Mouse (Mus musculus): ENCODE measurements around the gene Frat1. TPM values are rescaled to one million over a fixed set of nuclear protein-coding genes. Genes with fewer than 3 reads are reported as not detected.

Gene Frat1
- 11.2 and 14.4 TPM in 2 replicates for polyA plus RNA-seq (2014; fragmentation: Nextera tagmentation; extraction: Ambion mirVana)

DNA sequence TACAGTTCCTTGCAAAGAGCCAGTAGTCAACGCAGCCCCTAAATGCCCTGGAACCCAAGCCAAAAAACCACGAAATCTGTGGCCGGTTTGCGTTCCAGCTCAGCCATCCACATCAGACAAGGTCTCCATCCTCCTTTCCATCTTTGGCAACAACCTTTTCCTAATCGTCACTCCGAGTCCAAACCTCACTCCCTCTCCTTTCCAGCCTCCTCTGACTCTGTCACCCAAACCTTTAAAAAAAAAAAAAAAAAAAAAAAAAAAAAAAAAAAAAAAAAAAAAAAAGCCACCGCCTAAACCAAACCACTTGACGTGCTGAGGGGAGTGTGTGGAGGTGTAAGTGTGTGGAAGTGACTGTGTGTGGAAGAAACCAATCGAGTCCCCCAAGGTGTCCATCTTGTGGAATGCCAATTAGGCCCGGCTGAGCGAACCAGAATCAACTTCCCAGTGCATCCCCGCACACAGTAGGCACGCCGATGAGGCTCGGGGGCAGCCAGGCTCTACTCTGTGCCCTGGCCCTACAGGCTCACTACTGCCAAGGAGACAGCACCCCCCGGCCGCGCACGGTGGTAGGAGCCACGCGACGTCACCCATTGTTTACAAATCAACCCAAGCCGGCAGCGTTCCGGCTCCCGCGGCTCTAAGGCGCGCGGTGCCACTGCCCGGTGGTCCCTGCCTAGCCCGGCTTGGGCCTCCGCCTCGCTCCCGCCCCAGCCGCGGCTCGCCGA is at the start of gene Frat1:
Gene Frat1, plus strand, starts transcription at position 590 of the 725 bp plus-strand sequence.
- Histone ChIP-seq H3K9ac (ENCODE audit: low read depth, low read length) (peak within 1 kb of the TSS; percentile 72), H3K27ac (ENCODE audit: low read depth, low read length) (peak within 1 kb of the TSS; percentile 90), H3K4me3 (ENCODE audit: low read depth, low read length) (peak within 1 kb of the TSS; percentile 72), H3K4me2 (replicated peaks; ENCODE audit: low read depth, low read length) (peak within 1 kb of the TSS; percentile 99), H3K9me3 (ENCODE audit: control insufficient read depth, low read length) (no peaks in the 10 kb centered on the region), H3K36me3 (ENCODE audit: control insufficient read depth, insufficient read depth, low read length) (no peaks in the 10 kb centered on the region), H3K27me3 (ENCODE audit: control insufficient read depth, insufficient read depth, low read length) (peaks cover 7% of the 10 kb centered on the region), H3K4me1 (replicated peaks; ENCODE audit: control insufficient read depth, insufficient read depth, low read length) (peaks cover 9% of the 10 kb centered on the region; the same call in 1 of the 2 replicates)
- DNase-seq (ENCODE audit: low spot score) (peak; percentile 92), ATAC-seq (ENCODE audit: low FRiP score) (peak; percentile 94)
- WGBS = under 1% methylated on average over 38 of the region's 39 CpGs

DNA sequence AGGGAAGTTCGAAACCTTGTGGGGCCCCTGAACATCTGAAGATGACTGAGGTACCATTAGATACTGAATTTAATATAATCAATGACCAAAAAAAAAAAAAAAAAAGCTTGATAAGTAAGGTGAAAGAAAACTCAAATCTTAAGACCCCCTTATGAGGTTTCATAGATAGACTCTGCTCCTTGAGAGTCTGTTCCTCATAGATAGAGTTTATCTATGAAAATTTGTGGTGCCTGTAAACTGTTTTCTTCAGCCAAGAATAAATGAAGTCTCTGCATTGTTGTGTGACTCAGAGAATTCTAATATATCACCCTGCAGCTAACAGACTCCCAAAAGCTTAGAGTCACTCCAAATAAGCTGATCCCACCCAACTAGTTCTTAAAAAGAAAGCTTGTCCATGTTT is 42.9 kb upstream of the Frat1 start:
- Histone ChIP-seq H3K4me3 (ENCODE audit: low read depth, low read length) (no peak overlapping the region), H3K27ac (ENCODE audit: low read depth, low read length) (no peak overlapping the region), H3K27me3 (ENCODE audit: control insufficient read depth, insufficient read depth, low read length) (no peaks in the 10 kb centered on the region), H3K9ac (ENCODE audit: low read depth, low read length) (no peak overlapping the region), H3K4me2 (replicated peaks; ENCODE audit: low read depth, low read length) (no peak overlapping the region), H3K36me3 (ENCODE audit: control insufficient read depth, insufficient read depth, low read length) (0 out of 2 replicates have a peak, but pooled peaks cover 2% of the 10 kb centered on the region), H3K9me3 (ENCODE audit: control insufficient read depth, low read length) (no peaks in the 10 kb centered on the region), H3K4me1 (replicated peaks; ENCODE audit: control insufficient read depth, insufficient read depth, low read length) (no peaks in the 10 kb centered on the region)
- DNase-seq (ENCODE audit: low spot score) = no peak
- WGBS = 88% methylated on average over 1 of the region's 1 CpGs
- no peak for ATAC-seq (ENCODE audit: low FRiP score)

DNA sequence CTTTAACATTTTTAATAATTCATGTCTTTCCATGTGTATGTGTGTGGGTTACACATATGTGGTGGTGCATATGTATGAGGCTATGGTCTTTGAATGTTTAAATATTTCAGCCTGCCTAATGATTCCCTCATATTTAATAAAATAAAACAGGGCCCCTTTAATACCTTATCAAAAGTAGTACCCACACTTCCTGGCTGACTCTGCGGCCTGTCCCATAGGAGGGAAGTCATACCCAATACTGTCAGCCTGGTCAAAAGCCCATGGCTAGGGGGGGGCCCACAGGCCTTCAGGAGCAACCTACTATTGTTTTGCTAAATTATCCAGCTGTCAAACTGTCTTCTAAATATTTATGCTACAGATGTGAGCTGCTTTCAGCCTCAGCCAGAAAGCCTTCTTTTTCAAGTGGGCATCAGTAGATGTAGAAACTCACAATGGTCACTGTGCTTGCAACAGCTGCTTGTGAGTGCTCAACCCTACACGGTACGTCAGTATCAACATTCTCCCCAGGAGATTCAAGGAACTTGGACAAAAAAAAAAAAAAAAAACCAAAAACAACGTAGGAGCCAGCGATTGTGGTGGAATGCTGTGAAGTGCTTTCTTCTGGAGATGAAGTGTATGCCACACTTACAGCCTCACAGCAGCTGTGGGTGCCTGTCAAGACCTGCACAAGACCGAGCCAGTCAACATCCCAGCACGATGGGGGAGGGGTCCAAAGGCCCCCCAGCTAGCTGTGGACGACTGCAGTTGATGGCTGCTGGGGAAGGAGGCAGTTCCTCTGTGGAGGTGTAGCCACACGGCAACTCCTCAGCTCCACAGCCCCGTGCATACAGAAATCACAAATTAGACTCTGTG is 40.4 kb upstream of the Frat1 start:
- Histone ChIP-seq H3K9ac (ENCODE audit: low read depth, low read length) (no peak overlapping the region), H3K4me3 (ENCODE audit: low read depth, low read length) (no peak overlapping the region), H3K4me1 (replicated peaks; ENCODE audit: control insufficient read depth, insufficient read depth, low read length) (no peaks in the 10 kb centered on the region), H3K9me3 (ENCODE audit: control insufficient read depth, low read length) (no peaks in the 10 kb centered on the region), H3K27ac (ENCODE audit: low read depth, low read length) (no peak overlapping the region), H3K27me3 (ENCODE audit: control insufficient read depth, insufficient read depth, low read length) (no peaks in the 10 kb centered on the region), H3K36me3 (ENCODE audit: control insufficient read depth, insufficient read depth, low read length) (no peaks in the 10 kb centered on the region), H3K4me2 (replicated peaks; ENCODE audit: low read depth, low read length) (no peak overlapping the region)
- WGBS = 71% methylated on average over 10 of the region's 10 CpGs
- DNase-seq (ENCODE audit: low spot score) = no peak
- ATAC-seq (ENCODE audit: low FRiP score) = no peak

DNA sequence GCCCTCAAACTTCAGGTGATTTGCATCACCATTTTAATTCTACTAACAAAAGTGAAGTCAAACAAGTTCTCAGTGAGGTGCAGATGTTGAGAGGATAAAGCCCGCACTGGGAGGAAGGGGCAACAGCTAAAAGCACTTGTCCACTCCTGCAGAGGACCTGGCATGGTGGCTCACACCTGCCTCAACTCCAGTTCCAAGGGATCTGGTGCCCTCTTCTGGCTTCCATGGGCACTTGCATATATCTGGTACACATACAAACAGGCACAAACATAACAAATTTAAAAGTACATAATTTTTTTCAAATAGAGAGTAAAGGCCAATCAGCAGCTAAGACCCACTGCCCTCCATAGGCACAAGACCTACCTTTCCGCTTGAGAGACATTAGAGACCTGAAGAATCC is 38.4 kb upstream of the Frat1 start:
- no peak overlapping the region for H3K4me3 ChIP-seq (ENCODE audit: low read depth, low read length)
- no peaks in the 10 kb centered on the region for H3K27me3 ChIP-seq (ENCODE audit: control insufficient read depth, insufficient read depth, low read length)
- no peak overlapping the region for H3K27ac ChIP-seq (ENCODE audit: low read depth, low read length)
- H3K4me2 ChIP-seq (replicated peaks; ENCODE audit: low read depth, low read length) = no peak overlapping the region
- H3K36me3 ChIP-seq (ENCODE audit: control insufficient read depth, insufficient read depth, low read length) = no peaks in the 10 kb centered on the region
- no peaks in the 10 kb centered on the region for H3K4me1 ChIP-seq (replicated peaks; ENCODE audit: control insufficient read depth, insufficient read depth, low read length)
- H3K9me3 ChIP-seq (ENCODE audit: control insufficient read depth, low read length) = no peaks in the 10 kb centered on the region
- ATAC-seq (ENCODE audit: low FRiP score) (no peak), DNase-seq (ENCODE audit: low spot score) (no peak)
- no peak overlapping the region for H3K9ac ChIP-seq (ENCODE audit: low read depth, low read length)
- WGBS = 85% methylated on average over 2 of the region's 2 CpGs

DNA sequence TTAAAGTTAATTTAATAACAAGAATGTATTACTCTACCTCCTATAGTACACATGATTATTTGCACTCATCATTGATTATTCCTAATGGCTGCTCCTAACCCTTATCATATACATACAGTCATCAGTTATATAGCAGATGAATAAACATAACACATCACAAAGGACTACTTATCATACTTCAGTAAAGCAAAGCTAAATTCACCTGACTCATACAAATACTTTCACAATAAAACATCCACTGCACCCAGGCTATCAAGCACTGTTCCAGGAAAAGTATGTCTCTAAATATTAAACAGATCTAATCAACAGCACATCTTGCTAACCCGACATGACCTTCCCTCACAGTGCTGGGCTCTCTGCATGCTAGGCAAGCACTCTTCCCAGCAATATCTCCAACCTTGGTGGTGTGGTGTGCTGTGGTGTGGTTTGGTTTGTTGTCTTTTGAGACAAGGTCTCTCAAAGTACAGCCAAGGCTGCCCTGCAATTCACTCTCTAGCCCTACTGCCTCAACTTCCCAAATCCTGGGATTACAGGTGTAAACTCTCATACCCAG is 36.8 kb upstream of the Frat1 start:
- Histone ChIP-seq H3K36me3 (ENCODE audit: control insufficient read depth, insufficient read depth, low read length) (no peaks in the 10 kb centered on the region), H3K9me3 (ENCODE audit: control insufficient read depth, low read length) (no peaks in the 10 kb centered on the region), H3K27me3 (ENCODE audit: control insufficient read depth, insufficient read depth, low read length) (no peaks in the 10 kb centered on the region), H3K27ac (ENCODE audit: low read depth, low read length) (no peak overlapping the region), H3K9ac (ENCODE audit: low read depth, low read length) (no peak overlapping the region), H3K4me2 (replicated peaks; ENCODE audit: low read depth, low read length) (no peak overlapping the region), H3K4me1 (replicated peaks; ENCODE audit: control insufficient read depth, insufficient read depth, low read length) (no peaks in the 10 kb centered on the region), H3K4me3 (ENCODE audit: low read depth, low read length) (no peak overlapping the region)
- DNase-seq (ENCODE audit: low spot score) (no peak), ATAC-seq (ENCODE audit: low FRiP score) (no peak)
- 73% methylated on average over 1 of the region's 1 CpGs for WGBS

DNA sequence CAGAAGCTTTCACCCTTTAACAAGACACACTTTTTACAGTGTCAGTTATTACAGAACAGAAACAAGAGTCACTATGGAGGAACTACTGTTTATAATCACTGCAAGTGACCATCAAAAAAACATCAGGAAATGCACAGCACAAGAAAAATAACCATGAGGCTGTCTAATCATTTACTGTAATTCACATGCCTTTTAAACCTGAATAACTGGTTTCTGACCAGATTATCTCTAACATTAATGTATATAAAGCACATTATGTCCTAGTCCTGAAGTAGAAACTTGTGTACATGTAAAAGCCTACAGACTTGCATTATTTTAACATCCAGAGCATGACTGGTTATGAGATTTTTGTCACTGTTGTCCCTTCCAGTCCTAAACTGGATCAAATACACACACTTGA is 35.8 kb upstream of the Frat1 start:
- no peak overlapping the region for H3K27ac ChIP-seq (ENCODE audit: low read depth, low read length)
- no peak for DNase-seq (ENCODE audit: low spot score)
- H3K27me3 ChIP-seq (ENCODE audit: control insufficient read depth, insufficient read depth, low read length) = no peaks in the 10 kb centered on the region
- H3K9me3 ChIP-seq (ENCODE audit: control insufficient read depth, low read length) = no peaks in the 10 kb centered on the region
- no peak overlapping the region for H3K9ac ChIP-seq (ENCODE audit: low read depth, low read length)
- H3K36me3 ChIP-seq (ENCODE audit: control insufficient read depth, insufficient read depth, low read length) = no peaks in the 10 kb centered on the region
- no peak for ATAC-seq (ENCODE audit: low FRiP score)
- H3K4me1 ChIP-seq (replicated peaks; ENCODE audit: control insufficient read depth, insufficient read depth, low read length) = no peaks in the 10 kb centered on the region
- no peak overlapping the region for H3K4me2 ChIP-seq (replicated peaks; ENCODE audit: low read depth, low read length)
- no peak overlapping the region for H3K4me3 ChIP-seq (ENCODE audit: low read depth, low read length)

DNA sequence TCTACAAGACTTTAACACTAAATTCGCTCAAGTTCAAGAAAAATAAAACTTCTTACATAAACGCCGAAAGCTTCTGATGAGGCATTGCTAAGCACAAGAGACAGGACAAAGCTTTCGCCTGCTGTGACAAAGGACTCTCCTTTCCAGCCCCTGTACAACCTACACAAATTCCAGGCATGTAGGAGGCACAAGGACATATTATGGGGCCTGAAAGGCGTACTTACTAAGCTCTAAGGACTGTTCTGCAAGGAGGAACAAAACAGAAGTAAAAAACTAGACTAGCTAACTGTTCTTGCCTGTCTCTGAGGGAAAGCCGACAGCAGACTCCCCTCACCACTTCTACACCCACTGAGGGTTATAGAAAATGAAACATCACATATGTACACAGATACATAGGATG is 34.9 kb upstream of the Frat1 start:
- peaks cover under 1% of the 10 kb centered on the region; the same call in 1 of the 2 replicates for H3K4me1 ChIP-seq (replicated peaks; ENCODE audit: control insufficient read depth, insufficient read depth, low read length)
- H3K4me2 ChIP-seq (replicated peaks; ENCODE audit: low read depth, low read length) = no peak overlapping the region
- H3K27ac ChIP-seq (ENCODE audit: low read depth, low read length) = no peak overlapping the region
- no peaks in the 10 kb centered on the region for H3K27me3 ChIP-seq (ENCODE audit: control insufficient read depth, insufficient read depth, low read length)
- no peaks in the 10 kb centered on the region for H3K9me3 ChIP-seq (ENCODE audit: control insufficient read depth, low read length)
- no peak for DNase-seq (ENCODE audit: low spot score)
- 81% methylated on average over 6 of the region's 6 CpGs for WGBS
- H3K36me3 ChIP-seq (ENCODE audit: control insufficient read depth, insufficient read depth, low read length) = no peaks in the 10 kb centered on the region
- H3K9ac ChIP-seq (ENCODE audit: low read depth, low read length) = no peak overlapping the region
- no peak overlapping the region for H3K4me3 ChIP-seq (ENCODE audit: low read depth, low read length)
- no peak for ATAC-seq (ENCODE audit: low FRiP score)

DNA sequence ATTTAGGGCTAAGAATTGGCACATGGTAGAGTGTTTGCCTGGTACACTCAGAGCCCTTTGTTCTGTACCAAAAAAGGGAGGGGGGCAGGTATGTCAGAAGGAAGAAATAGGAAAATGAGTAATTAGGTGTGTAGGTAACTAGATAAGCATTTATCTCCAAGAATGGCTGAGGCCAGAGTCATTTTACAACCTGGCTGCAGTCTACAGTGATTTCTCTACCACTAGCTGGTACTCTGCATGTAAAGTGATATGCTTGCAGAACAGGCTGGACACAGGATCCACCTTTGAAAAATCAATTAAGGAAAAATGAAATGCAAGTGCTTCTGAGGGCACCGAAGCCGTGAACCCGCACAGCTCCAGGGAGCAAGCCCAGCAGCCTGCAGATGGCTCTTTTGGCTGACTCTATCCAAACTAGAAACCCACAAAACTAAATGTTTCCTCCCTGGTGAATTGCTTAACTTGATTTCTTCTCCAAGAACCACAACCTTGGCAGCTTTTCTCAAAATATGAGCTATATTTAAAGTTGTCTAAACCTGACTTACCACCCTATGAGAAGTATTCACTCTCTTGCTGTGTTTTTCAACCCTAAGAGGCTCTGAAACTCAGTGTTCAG is 33.5 kb upstream of the Frat1 start:
- DNase-seq (ENCODE audit: low spot score) (no peak), ATAC-seq (ENCODE audit: low FRiP score) (no peak)
- Histone ChIP-seq H3K4me1 (replicated peaks; ENCODE audit: control insufficient read depth, insufficient read depth, low read length) (peaks cover 5% of the 10 kb centered on the region), H3K9me3 (ENCODE audit: control insufficient read depth, low read length) (no peaks in the 10 kb centered on the region), H3K36me3 (ENCODE audit: control insufficient read depth, insufficient read depth, low read length) (no peaks in the 10 kb centered on the region), H3K4me2 (replicated peaks; ENCODE audit: low read depth, low read length) (no peak overlapping the region), H3K27ac (ENCODE audit: low read depth, low read length) (no peak overlapping the region), H3K9ac (ENCODE audit: low read depth, low read length) (no peak overlapping the region), H3K27me3 (ENCODE audit: control insufficient read depth, insufficient read depth, low read length) (no peaks in the 10 kb centered on the region), H3K4me3 (ENCODE audit: low read depth, low read length) (no peak overlapping the region)
- 74% methylated on average over 3 of the region's 3 CpGs for WGBS
